9 mouse cellular contexts compared by ENCODE assay signal in the genomic region with DNA sequence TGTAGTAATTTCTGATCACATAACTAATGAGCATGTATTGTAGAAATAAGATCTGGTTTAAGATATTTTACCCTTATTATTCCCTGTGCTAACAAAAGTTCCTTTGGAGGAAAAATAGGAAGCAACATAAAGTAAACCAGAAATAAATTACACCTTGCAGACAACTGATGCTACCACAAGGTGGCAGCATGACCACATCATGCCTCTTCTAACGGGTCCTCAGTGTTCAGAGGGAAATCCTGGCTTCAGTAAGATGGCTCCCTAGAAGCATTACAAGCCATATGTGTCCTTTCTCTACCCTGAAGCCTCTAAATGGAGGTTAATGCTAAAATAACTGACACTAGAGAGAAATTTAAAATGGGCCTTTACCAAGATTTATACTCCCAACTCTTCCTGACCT. TPM values are rescaled to one million over a fixed set of nuclear protein-coding genes. Genes with fewer than 3 reads are reported as not detected.
DNase-seq lines count a peak whose midpoint lies in the region; ATAC-seq lines count a peak whose summit lies in the region.
"Had no signal": no experiment of that assay in that cellular context is flagged by ENCODE, and none has a peak within 500 bp of the region (broad histone marks: within the 10 kb centered on the region; RNA-seq: fewer than 3 reads in every experiment).

No protein-coding gene starts in this region.

- no peaks in the 10 kb centered on the region for H3K4me1 ChIP-seq in embryonic facial prominence, embryonic 10.5 days
- H3K4me1 ChIP-seq in hindbrain, embryonic 14.5 days (replicated peaks; ENCODE audit: control insufficient read depth, insufficient read depth, low read length) = no peaks in the 10 kb centered on the region
- no peaks in the 10 kb centered on the region for H3K4me1 ChIP-seq in midbrain, embryonic 10.5 days

- H3K36me3 ChIP-seq in embryonic facial prominence, embryonic 10.5 days (replicated peaks) = no peaks in the 10 kb centered on the region
- no peaks in the 10 kb centered on the region for H3K36me3 ChIP-seq in hindbrain, embryonic 14.5 days (replicated peaks; ENCODE audit: control insufficient read depth, insufficient read depth)
- no peaks in the 10 kb centered on the region for H3K36me3 ChIP-seq in midbrain, embryonic 10.5 days

- H3K4me3 ChIP-seq in embryonic facial prominence, embryonic 10.5 days = no peak overlapping the region
- H3K4me3 ChIP-seq in hindbrain, embryonic 14.5 days (replicated peaks; ENCODE audit: low read length) = no peak overlapping the region
- no peak overlapping the region for H3K4me3 ChIP-seq in midbrain, embryonic 10.5 days
- H3K4me3 ChIP-seq: myocyte had no signal

- no peak overlapping the region for H3K9ac ChIP-seq in hindbrain, embryonic 14.5 days

- no peaks in the 10 kb centered on the region for H3K27me3 ChIP-seq in embryonic facial prominence, embryonic 10.5 days (replicated peaks; ENCODE audit: low read depth, poor library complexity, severe bottlenecking)
- no peaks in the 10 kb centered on the region for H3K27me3 ChIP-seq in hindbrain, embryonic 14.5 days (ENCODE audit: control insufficient read depth, insufficient read depth, low read length)
- no peaks in the 10 kb centered on the region for H3K27me3 ChIP-seq in midbrain, embryonic 10.5 days (ENCODE audit: low read depth, poor library complexity, severe bottlenecking)

- peak; percentile 9 for DNase-seq in left cerebral cortex, adult 11 months (ENCODE audit: low spot score)
- DNase-seq in left cerebral cortex, adult 8-10 months (ENCODE audit: low spot score in 2 of 2) = no peak
- peak; percentile 56 for DNase-seq in adrenal gland, postnatal 25 days
- DNase-seq in embryonic facial prominence, embryonic 10.5 days (ENCODE audit: low spot score) = peak; percentile 64
- peak; percentile 82 for DNase-seq in hindbrain, embryonic 14.5 days (ENCODE audit: low spot score)
- DNase-seq in layer of hippocampus, postnatal 25 days (ENCODE audit: extremely low spot score in 1 of 2, low spot score in 1 of 2) = peak; percentile 14 to 61
- peak; percentile 46 for DNase-seq in midbrain, embryonic 10.5 days (ENCODE audit: low spot score)
- DNase-seq in spleen, postnatal 10 days (ENCODE audit: low spot score in 2 of 2) = peak; percentile 6 to 54

- no peaks in the 10 kb centered on the region for H3K9me3 ChIP-seq in embryonic facial prominence, embryonic 10.5 days
- H3K9me3 ChIP-seq in hindbrain, embryonic 14.5 days (ENCODE audit: control insufficient read depth, low read length) = no peaks in the 10 kb centered on the region
- no peaks in the 10 kb centered on the region for H3K9me3 ChIP-seq in midbrain, embryonic 10.5 days (replicated peaks)

- ATAC-seq in hindbrain, embryonic 14.5 days (ENCODE audit: low FRiP score) = peak; percentile 95

- H3K27ac ChIP-seq in embryonic facial prominence, embryonic 10.5 days (replicated peaks) = no peak overlapping the region
- no peak overlapping the region for H3K27ac ChIP-seq in hindbrain, embryonic 14.5 days
- H3K27ac ChIP-seq in midbrain, embryonic 10.5 days (replicated peaks) = no peak overlapping the region

- WGBS in embryonic facial prominence, embryonic 10.5 days = 2% methylated on average over 1 of the region's 1 CpGs
- WGBS in hindbrain, embryonic 14.5 days = 0% methylated on average over 1 of the region's 1 CpGs
- 2% methylated on average over 1 of the region's 1 CpGs for whole genome bisulfite sequencing in midbrain, embryonic 10.5 days

- no peak overlapping the region for H3K4me2 ChIP-seq in hindbrain, embryonic 14.5 days (replicated peaks)

RNA-seq across cellular contexts. Expression of a gene that starts 14.0 kb away (rescaled TPM):
- not detected for total RNA-seq in left cerebral cortex, adult 8-10 months (2022)
- not detected in 2 replicates for total RNA-seq in adrenal gland, postnatal 25 days (2021)
- polyA plus RNA-seq in embryonic facial prominence, embryonic 10.5 days (2016; fragmentation: Nextera tagmentation; extraction: Ambion mirVana) = not detected in 2 replicates
- polyA plus RNA-seq in hindbrain, embryonic 14.5 days (2014; fragmentation: Nextera tagmentation; extraction: Ambion mirVana) = not detected in 2 replicates
- total RNA-seq in layer of hippocampus, postnatal 25 days (2021) = not detected
- polyA plus RNA-seq in midbrain, embryonic 10.5 days (2016; fragmentation: Nextera tagmentation; extraction: Ambion mirVana) = not detected in 2 replicates
- polyA plus RNA-seq: myocyte had no signal

RNA-seq across cellular contexts. Expression of a gene that starts 44.3 kb away (rescaled TPM):
- total RNA-seq in left cerebral cortex, adult 8-10 months (2022) = not detected
- total RNA-seq in adrenal gland, postnatal 25 days (2021) = not detected in 2 replicates
- polyA plus RNA-seq in embryonic facial prominence, embryonic 10.5 days (2016; fragmentation: Nextera tagmentation; extraction: Ambion mirVana) = not detected in 2 replicates
- not detected in 2 replicates for polyA plus RNA-seq in hindbrain, embryonic 14.5 days (2014; fragmentation: Nextera tagmentation; extraction: Ambion mirVana)
- not detected for total RNA-seq in layer of hippocampus, postnatal 25 days (2021)
- polyA plus RNA-seq in midbrain, embryonic 10.5 days (2016; fragmentation: Nextera tagmentation; extraction: Ambion mirVana) = not detected in 2 replicates
- polyA plus RNA-seq: myocyte had no signal

RNA-seq across cellular contexts. Expression of a gene that starts 51.8 kb away (rescaled TPM):
- under 1 TPM in 3 of 4 experiments, not detected in 1; 0.22 to 0.61 (median 0.39) TPM for total RNA-seq in left cerebral cortex, adult 8-10 months (2022)
- total RNA-seq in adrenal gland, postnatal 25 days (2021) = 0.36 TPM in 1 of 2 replicates, not detected in the other
- 5.9 and 13.1 TPM in 2 replicates for polyA plus RNA-seq in embryonic facial prominence, embryonic 10.5 days (2016; fragmentation: Nextera tagmentation; extraction: Ambion mirVana)
- polyA plus RNA-seq in hindbrain, embryonic 14.5 days (2014; fragmentation: Nextera tagmentation; extraction: Ambion mirVana) = 1.2 and 2.1 TPM in 2 replicates
- total RNA-seq in layer of hippocampus, postnatal 25 days (2021) = under 1 TPM in 1 of 2 experiments, not detected in 1; 0.20 TPM
- polyA plus RNA-seq in midbrain, embryonic 10.5 days (2016; fragmentation: Nextera tagmentation; extraction: Ambion mirVana) = 13.4 and 16.0 TPM in 2 replicates
- polyA plus RNA-seq: myocyte had no signal

Comparison
In these comparisons a context has a peak if more than half of its experiments do, and no peak if none do; other contexts are left out.
1. DNase-seq: peak in left cerebral cortex, adult 11 months (single experiment), adrenal gland, postnatal 25 days (single experiment), embryonic facial prominence, embryonic 10.5 days (single experiment), hindbrain, embryonic 14.5 days (single experiment), layer of hippocampus, postnatal 25 days (2 of 2), midbrain, embryonic 10.5 days (single experiment) and spleen, postnatal 10 days (2 of 2); none in left cerebral cortex, adult 8-10 months (0 of 2).